Mouse (Mus musculus) kidney, adult 2 months (tissue): ENCODE measurements around the gene Hap1.

Experiments
- CTCF ChIP-seq: fragments of 200-500 bp; conservative IDR thresholded peaks from 2 replicates; pipeline ENCODE4 v1.5.1; 2011; ENCODE audit warnings: low read depth, mild to moderate bottlenecking, control low read depth, low read length, moderate library complexity, mixed read lengths; ENCODE audit not compliant: insufficient read depth, insufficient read length
- POLR2A ChIP-seq: fragments of 200-500 bp; IDR thresholded peaks from one replicate; pipeline ENCODE4 v1.6.1; 2011; ENCODE audit warnings: low read depth, low read length, control low read depth

DNA sequence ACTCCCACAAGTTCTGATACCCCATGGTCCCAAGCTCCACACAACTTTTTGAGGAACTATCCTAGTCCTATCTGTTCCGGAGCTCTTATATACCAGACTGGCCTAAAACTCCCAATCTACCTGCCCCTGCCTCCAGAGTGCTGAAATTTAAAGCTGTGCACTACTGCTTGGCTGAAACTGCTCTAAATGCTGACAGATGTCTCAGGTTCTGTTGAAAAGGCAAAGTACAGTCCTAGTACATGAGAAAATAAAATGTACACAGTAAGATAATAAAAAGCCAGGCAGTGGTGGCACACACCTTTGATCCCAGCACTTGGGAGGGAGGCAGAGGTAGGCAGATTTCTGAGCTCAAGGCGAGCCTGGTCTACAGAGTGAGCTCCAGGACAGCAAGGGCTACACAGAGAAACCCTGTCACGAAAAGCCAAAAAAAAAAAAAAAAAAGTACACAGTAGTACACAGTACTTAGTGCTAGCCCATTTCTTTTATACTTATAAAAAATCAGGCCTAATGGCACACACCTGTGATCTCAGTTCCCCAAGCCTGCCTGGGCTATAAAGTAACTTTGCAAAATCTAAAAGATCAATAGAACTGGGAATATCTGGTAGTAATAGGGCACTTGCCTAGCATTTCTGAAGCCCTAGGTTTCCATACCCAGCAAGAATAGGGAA is 33.2 kb downstream of the Hap1 start:
- TF ChIP-seq POLR2A = no peak
- TF ChIP-seq CTCF = no peak
